Comparison of ENCODE assay signal across 20 mouse cellular contexts in the genomic region with DNA sequence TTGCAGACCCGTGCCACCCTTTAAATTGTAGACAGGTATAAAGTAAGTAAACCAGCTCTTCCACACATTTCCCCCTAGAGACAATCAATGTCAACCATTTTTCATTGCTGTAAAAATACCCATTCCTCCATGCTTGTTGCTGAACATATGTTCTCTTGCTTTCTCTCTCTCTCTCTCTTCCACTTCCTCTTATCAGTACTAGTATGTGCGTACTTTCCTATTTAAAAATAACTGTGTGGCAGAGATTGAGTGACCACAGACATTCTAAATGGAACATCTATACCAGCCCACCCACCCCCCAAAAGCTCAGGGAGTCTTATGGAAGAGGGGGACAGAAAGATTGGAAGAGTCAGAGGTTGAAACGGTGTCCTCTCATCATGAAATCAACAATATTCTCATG.
"Had no signal": no experiment of that assay in that cellular context is flagged by ENCODE, and none has a peak within 500 bp of the region (broad histone marks: within the 10 kb centered on the region; RNA-seq: fewer than 3 reads in every experiment).

No protein-coding gene starts in this region.

- DNase-seq: kidney, postnatal 25 days; left cerebral cortex, postnatal 4 days; liver, postnatal 0 days; lung, embryonic 14.5 days; right cerebral cortex, adult 18-20 months; right cerebral cortex, postnatal 14 days; right cerebral cortex, postnatal 4 days; thymus, postnatal 25 days had no signal

- H3K4me2 ChIP-seq: limb, embryonic 12.5 days; limb, embryonic 15.5 days; liver, embryonic 11.5 days; lung, embryonic 14.5 days; midbrain, embryonic 12.5 days; midbrain, embryonic 15.5 days; neural tube, embryonic 12.5 days; neural tube, embryonic 15.5 days; stomach, embryonic 15.5 days had no signal

- H3K27me3 ChIP-seq: limb, embryonic 12.5 days; limb, embryonic 15.5 days; midbrain, embryonic 12.5 days; midbrain, embryonic 15.5 days; neural tube, embryonic 12.5 days; neural tube, embryonic 15.5 days; stomach, embryonic 15.5 days had no signal

- H3K36me3 ChIP-seq: limb, embryonic 12.5 days; limb, embryonic 15.5 days; midbrain, embryonic 12.5 days; midbrain, embryonic 15.5 days; neural tube, embryonic 12.5 days; neural tube, embryonic 15.5 days; stomach, embryonic 15.5 days had no signal

- H3K9ac ChIP-seq: limb, embryonic 12.5 days; limb, embryonic 15.5 days; liver, embryonic 14.5 days; liver, postnatal 0 days; lung, embryonic 14.5 days; midbrain, embryonic 12.5 days; midbrain, embryonic 15.5 days; neural tube, embryonic 12.5 days; neural tube, embryonic 15.5 days; stomach, embryonic 15.5 days had no signal

- H3K9me3 ChIP-seq: limb, embryonic 12.5 days; limb, embryonic 15.5 days; midbrain, embryonic 12.5 days; midbrain, embryonic 15.5 days; neural tube, embryonic 12.5 days; stomach, embryonic 15.5 days had no signal

- H3K27ac ChIP-seq: kidney, postnatal 0 days; limb, embryonic 12.5 days; limb, embryonic 15.5 days; liver, embryonic 14.5 days; macrophage; midbrain, embryonic 12.5 days; midbrain, embryonic 15.5 days; neural tube, embryonic 12.5 days; neural tube, embryonic 15.5 days; stomach, embryonic 15.5 days had no signal

- ATAC-seq: liver, postnatal 0 days; lung, postnatal 0 days; midbrain, embryonic 15.5 days had no signal

- H3K4me3 ChIP-seq: limb, embryonic 12.5 days; limb, embryonic 15.5 days; midbrain, embryonic 12.5 days; midbrain, embryonic 15.5 days; neural tube, embryonic 12.5 days; neural tube, embryonic 15.5 days; stomach, embryonic 15.5 days had no signal

- H3K4me1 ChIP-seq: limb, embryonic 12.5 days; limb, embryonic 15.5 days; midbrain, embryonic 12.5 days; midbrain, embryonic 15.5 days; neural tube, embryonic 12.5 days; neural tube, embryonic 15.5 days; stomach, embryonic 15.5 days had no signal
